Mouse (Mus musculus) fat pad, adult 2 months (tissue): Measurements from ENCODE around the gene Srsf4.

ENCODE experiments used
- DNase-seq: peaks from one replicate; pipeline ENCODE4 v3.0.0-alpha.2; 2011; ENCODE audit warnings: low read depth, low spot score; ENCODE audit errors: extremely low read depth

Gene Srsf4

GRCm38 (mm10) chr4:131950657-131951056, 77.2 kb downstream of the Srsf4 start:
- DNase-seq, result no peak
